Mouse (Mus musculus) adrenal gland, adult 2 months (tissue): ENCODE measurements around the gene Hoxd12. TPM values are rescaled to one million over a fixed set of nuclear protein-coding genes. Genes with fewer than 3 reads are reported as not detected.
A peak's percentile ranks its signal among the peaks of the same experiment; 100 is the strongest.

ENCODE experiments used
- DNase-seq: peaks from one replicate; pipeline ENCODE4 v3.0.0; 2021
- polyA plus RNA-seq: library from polyadenylated mRNA; depleted of rRNA; stranded (reverse); fragments of >200 nt; gene quantifications from 2 replicates; pipeline ENCODE4 v1.2.3, GENCODE M21; 2012
- total RNA-seq, 2 experiments: library from RNA; stranded (reverse); gene quantifications; 2 replicates each; pipeline ENCODE4 v1.2.3; 2021

The Hoxd12 gene
- total and polyA plus RNA-seq, 3 experiments, result not detected

DNA sequence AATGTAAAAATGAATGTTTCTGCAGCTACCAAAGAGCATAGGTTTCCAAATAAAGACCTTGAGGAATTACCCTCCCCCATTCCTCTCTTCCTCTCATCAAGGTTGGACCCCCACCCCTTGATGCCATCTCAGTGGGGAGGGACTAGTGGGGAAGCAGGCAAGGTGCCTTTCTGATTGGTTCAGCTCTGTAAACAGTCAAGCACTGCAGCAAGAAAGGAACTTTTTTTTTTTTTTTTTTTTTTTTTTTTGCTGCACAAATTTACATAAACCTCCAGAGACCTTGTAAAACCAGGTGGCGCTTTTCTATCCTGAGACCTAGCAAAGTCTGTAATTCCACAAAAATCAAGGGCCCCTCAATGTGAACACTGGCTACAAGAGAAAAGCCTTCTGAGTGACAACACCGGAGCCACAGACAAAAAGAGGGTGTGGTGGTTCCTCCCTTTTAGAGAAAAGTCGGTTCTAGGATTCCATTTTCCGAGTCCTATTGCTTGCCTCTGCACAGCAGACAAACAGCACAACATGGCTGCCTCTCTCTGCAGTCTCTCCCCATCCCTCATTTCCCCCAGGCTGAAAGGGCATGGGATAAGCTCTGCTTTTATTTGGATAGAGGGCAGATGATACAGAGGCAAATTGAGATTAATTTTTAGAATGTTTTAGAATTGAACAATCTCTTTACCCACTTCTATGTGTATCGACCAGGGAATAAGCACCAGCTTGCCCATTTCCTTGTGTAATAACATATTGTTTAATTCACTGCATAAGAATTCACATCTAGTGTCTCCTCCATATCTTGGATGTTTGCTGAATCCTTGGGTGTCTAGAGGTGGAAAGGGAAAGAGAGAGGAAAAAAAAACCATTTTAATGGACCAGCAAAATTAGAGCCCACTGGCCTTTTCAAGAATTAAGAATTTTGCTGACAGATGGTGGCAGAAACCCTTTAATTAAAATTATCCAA, 34.9 kb downstream of the Hoxd12 start:
- DNase-seq, result no peak

DNA sequence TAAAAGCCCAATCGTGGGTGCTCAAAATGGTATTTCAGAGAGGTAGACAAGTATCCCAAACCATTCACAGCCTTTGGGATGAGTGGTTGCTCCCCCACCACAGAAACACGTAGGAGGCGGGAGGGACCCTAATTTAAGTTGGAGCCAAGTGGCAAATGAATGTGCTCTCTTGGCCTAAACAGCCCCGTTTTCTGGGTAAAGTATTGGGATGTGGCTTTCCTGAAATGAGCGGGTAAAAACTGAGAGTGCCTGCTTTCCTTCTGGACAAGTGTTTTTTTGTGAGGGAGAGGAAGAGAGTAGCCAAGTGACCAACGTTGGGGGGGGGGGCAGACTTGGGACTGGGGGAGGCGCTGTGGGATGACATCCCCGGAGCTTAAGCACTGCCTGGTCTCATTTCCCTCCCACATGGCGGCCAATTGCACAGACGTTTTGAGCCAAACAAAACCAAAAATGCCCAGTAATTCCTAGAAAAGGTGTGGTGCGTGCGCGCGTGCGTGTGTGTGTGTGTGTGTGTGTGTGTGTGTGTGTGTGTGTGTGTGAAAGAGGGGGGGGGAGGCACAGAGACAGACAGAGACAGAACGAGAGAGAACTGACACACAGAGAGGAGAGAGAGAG, 36.2 kb downstream of the Hoxd12 start:
- DNase-seq, result peak; percentile 57

DNA sequence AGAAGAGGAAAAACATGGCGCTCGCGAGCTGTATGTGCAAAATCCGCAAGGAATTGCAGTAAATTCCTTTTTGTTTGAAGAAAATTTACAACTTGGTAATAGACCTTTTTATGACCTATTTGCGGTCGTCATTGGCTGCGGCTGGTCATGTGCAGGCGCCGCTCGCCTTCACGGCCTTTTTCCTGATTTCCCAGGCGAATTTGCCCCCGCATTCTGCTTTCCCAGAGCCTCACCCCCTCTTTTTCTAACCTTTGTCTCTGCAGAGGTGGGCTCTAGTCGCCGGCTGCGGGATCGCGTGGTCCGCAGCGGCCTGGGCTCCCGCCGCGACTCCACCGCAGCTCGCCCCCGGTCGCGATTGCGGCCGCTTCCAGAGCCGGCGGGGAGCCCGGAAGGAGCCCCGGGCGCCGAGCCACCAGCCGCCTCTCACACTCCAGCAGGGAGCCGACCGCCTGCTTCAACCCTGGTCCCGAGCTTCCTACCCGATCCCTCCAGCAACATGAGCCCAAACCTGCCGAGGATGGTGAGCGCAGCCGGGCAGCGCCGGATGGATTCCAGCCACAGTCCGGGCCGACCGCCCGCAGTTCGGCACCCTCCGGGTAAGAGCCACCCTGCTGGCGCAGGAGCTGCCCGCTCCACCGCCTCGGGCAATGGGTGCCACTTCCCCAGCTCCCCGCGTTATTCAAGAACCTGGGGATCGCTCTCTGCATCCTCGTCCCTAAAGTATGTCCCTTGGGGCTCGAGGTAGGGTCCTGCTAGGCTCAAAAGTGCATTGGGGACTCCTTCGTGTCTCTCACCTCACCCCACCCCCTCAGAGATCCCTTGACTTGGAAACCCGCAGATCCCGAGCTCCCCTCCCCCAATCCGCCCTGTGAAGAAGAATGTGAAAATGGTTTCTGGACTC, 37.2 kb downstream of the Hoxd12 start, which contains the start of the genes Hoxd3 and Hoxd4:
Hoxd3 (plus strand) TSS at position 207 of the 901 bp plus-strand sequence.
Hoxd4 (plus strand) TSS at position 209 of the 901 bp plus-strand sequence.
- DNase-seq, result peak; percentile 88

DNA sequence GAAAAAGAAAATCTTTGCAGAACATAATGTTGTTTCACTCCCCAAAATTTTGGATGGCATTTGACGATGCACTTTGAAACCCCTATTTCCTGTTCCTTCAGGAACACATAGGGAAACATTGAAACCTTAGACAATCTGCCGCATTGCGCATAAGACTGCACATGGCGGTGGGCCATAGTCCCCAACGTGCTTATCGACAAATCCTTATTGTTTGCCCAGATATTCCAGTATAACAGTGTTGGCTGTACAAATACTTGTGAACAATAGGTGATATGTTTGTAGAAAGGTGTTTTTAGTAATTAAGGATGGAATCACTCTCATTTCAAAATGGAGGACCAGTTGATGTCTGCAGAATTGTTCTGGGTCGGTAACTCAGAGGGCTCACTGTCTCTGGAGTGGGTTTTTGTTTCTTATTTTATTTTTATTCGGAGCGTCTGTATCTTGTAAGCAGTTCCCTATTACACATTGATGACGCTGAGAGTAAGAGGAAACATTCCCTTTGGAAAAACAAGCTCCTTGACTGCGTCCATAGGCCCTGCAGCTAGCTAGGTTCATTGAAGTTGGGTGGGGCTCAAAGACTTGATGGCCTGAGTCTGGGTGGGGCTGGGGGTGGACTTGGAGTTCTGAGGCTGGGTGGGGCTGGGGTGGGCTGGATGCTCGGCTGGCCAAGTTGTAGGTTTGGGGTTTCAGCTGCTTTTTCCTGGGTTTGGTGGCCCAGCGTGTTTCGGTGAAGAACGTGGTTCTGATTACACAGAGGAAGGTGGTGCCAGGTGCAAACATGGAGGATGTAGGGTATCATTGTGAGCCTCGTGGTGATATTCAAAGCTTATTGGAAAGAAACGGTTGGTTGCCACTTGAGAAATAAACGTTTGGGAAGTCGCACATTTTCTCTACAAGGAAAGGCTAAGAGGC, 38.7 kb downstream of the Hoxd12 start:
- no peak for DNase-seq

DNA sequence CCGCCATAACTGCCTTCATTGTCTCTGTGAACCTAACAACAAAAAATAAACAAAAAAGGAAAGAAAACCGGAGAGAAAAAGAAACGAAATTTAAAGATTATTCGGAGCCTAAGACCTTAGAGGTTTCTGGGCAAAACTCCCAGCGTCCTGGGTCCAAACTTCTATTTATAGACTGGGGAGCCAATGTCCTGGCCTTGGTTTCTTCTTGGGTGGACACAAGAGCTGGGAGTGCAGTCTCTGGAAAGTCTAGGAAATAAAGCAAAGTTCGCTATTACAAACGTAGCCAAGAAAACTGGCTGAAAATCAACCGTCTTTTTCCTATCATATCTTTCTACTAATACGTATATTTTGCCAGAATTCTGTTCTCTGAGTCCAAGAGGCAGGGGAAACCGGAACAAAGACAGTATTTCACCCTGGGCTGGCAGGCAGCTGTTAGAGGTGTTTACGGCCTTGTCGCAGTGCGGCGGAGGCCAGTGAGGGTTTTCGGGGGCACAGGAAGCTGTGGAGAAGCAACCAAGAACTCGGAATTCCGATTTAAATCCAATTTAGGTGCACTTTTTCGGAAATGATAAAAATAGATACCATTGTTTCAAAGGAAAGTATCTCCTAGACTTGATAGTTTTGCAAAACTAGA, 39.5 kb downstream of the Hoxd12 start:
- DNase-seq, result peak; percentile 43

DNA sequence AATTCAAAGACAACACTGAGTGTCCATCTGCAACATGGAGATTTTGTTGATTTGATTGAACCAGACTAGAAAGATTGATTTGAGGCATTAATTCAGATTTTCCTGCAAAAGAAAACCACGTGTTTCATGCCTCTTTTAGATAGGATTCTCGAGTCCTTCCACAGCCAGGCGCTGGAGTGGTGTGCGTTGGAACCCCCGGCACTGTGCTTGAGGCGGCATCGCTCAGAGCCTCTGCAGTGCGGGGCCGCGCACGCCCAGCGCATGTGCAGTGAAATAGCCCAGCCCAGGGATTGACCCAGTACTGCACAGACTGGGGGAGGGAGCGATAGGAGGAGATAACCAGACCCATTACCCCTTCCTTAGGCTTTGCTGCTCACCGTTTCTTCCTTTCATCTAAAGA, 40.1 kb downstream of the Hoxd12 start:
- DNase-seq, result peak; percentile 81

DNA sequence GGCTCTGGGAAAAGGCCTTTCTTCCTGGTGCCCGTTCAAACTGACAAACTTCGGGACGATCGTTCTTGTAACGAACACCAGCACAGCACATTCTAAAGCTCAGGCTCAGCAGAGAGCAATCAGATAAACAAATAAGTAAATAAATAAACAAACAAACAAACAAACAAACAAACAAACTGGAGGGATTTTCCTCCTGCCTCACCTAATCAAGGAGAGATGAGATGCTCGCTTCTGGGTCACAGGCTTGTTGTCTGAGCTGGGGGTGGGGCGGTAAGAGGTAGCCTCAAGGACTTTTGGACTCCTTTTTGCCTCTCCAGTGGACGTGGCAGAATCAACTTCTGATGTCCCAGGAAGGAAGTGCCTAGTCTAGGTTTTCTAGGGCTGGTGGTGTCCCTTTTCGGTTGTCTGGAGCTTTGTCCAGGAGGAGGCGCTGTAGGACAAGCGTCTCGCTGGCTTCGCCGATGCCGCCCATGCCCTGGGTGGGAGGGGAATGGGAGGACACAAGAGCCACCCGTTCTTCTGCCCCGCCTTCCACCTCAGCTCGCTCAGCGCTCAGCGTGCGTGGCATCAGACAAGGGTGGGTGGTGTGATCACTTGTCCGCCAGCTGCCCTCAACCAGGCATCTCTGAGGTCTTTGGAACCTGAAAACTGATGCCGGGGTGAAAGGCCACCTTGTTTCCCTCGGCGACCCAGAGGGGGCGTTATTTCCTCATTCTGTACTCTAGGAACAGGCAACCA, 40.9 kb downstream of the Hoxd12 start:
- peak; percentile 94 for DNase-seq

DNA sequence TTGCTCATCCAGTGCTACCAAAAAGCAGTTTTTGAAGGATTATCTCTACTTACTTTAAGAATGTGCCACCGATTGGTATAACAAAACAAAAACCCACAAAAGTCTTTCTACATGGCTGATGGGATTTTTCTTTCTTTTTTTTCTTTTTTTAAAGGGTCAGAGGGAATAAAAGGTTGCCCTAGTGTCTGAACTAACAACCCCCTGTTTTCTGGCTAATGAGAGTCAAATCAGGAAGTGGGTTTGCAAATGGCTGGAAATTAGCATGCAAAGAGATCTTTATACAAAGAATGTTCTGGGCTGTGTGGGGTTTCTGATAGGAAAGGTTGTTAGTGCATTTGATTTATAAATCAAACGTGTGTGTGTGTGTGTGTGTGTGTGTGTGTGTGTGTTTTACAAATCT, 45.6 kb downstream of the Hoxd12 start:
- no peak for DNase-seq

DNA sequence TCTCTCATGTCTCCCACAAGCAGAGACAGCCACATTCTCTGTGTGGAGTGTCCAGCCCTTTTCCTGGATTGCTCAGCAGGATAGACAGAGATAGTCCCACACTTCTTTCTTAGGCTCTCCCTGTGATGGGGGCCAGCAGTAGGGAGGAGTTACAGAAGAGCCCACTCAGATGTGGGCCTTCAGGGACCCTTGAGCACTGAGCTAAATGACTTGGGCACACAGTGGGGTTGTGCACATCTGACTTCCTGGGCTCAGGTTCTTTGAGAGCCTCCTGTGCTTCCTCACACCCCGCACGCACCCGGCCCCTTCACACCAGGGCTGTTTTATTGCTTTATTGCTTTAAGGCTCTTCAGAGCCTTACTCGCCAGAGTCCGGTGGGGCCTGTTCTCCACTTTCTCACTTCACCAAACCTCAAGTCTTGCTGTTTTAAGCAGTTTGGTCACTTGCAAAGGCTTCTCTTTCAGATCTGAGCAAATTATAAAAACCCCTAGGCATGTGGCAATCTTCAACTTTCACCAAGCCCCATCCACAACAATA, 46.2 kb downstream of the Hoxd12 start:
- no peak for DNase-seq

DNA sequence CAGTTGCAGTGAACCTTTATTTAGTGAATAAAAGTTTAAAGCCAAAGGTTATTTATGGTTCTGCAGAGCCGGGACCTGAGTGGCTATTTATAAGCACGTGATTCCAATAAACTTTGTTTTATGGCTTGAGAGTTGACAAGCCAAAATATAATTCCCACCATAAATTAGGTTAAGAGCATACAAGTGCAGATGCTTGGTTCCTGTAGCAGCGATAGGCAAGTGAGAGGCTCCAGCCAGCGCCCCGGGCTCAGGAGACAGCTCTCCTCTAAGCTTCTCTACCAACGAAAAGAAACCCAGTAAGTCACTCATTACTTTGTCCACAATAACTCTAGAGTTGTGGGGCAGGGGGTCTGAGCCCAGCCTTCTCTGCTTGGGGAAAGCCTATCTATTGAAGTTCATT, 47.1 kb downstream of the Hoxd12 start:
- peak; percentile 3 for DNase-seq

DNA sequence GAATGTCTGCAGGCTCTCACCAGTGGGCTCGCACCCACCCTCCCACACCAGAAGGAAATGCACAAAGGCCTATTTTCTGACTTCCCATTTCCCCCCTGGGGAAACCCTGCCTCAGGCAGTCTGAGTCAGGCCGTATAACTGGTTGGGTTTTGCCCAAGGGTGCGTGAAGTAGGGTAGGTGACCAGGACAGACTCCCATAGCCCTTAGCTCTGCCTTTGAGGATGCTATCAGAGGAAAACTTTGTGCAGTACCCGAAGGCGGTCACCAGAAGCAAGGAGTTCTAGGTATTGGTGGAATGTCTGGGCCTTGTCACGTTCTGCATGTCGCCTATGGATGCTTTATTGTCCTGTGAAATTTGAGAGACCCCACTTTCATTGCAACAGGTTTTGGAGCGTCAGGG, 48.1 kb downstream of the Hoxd12 start:
- DNase-seq, result no peak

DNA sequence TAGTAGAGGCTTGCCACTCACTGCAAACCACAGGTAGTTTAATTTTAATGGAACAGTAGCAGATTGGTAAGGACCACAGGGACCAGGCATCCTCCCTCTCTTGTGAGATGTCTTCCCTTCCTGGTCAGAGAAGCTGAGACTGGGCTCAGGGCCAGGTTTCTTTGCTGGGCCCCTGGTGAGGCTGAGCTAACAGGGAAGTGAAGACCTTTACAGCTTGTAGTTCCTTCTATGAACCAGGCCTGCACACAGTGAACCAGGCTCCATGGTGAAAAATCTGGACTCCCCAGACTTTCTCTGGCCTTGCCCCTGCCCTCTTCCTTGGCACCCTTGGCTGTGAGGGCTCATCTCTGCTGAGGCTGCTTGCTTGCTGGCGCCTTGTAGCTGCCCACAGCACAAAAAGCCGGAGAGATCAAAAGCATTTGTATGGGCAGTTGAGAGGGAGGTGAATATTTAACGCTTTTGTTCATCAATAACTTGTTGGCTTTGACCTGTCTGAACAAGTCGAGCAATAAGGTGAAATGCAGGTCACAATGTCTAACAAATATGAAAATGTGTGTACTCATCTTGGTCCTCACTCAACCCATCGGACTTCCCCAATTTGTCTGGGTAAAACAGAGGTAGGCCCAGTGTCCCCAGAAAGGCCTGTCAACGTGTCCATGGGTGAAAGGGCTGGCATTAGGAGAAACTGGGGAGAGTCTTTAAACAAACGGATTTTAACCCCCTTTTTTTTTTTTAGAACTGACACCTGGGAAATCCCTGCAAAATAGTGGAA, 49.6 kb downstream of the Hoxd12 start:
- DNase-seq, result no peak

DNA sequence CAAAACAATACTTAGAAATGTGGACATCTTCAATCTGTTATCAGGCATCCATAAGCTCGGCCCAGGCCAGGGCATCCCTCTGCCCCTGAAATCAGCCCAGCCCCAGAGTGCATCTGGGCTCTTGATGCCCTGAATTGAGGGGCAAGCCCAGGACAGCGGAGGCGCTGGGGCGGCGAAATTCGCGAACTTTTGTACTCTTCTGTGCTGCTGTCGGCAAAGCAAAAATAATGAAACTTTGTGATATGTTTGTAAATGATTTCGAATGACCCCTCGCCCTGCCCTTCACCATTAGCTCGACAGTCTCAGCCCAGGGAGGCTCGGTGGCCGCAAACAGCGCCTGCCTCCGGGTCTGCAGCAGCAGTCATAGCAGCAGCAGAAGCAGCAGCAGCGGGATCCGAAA, 50.4 kb downstream of the Hoxd12 start:
- peak; percentile 1 for DNase-seq

DNA sequence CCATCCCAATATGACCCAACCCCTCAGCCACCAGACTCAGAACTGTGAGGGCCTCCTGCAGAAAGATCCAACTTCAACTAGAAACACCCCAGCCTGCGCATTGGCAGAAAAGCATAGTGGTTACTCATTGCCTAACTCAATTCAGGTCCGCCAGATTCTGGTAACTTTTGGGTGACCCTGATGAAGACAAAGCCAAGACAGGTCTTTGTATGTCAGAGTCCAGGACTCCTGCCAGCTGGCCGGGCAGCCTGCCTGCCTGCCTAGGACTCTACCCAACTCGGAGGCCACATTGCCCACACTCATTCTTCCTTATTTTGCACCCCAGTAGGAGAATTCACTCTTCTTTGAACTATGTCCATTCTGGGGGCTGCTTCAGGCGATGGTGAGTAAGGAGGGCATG, 51.7 kb downstream of the Hoxd12 start, which contains the start of gene Gm28230:
Gm28230 (plus strand) TSS at position 178 of the 400 bp plus-strand sequence.
- DNase-seq, result peak; percentile 64

DNA sequence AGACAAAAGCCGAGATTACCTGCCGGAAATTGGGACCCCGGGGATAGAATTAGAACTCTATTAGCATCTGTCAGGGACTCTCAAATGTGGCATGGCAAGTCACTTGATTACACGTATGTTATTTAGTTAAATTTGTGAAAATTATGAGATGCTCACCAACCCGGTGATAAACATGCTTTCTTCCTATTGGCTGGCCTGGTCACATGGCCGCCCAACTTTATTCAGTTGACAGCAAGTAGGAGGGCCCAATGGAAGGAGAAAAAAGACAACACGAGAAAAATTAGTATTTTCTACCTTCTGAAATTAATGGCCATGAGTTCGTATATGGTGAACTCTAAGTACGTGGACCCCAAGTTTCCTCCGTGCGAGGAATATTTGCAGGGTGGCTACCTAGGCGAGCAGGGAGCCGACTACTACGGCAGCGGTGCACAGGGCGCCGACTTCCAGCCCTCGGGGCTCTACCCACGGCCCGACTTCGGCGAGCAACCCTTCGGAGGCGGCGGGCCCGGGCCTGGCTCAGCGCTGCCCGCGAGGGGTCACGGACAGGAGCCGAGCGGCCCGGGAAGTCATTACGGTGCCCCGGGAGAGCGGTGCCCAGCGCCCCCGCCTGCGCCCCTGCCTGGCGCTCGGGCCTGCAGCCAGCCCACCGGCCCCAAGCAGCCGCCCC, 52.3 kb downstream of the Hoxd12 start:
- DNase-seq, result no peak
